Mouse (Mus musculus) embryo, embryonic 11 days (tissue): ENCODE measurements around the gene Nop10.
"Not testable (repeated sequence)": the region's sequence is repeated elsewhere in the genome, so short reads cannot be mapped to it uniquely, and the experiment has no call there.

Experiments used
- DNase-seq: peaks from one replicate; pipeline ENCODE4 v3.0.0-alpha.2; 2015

The Nop10 gene

DNA sequence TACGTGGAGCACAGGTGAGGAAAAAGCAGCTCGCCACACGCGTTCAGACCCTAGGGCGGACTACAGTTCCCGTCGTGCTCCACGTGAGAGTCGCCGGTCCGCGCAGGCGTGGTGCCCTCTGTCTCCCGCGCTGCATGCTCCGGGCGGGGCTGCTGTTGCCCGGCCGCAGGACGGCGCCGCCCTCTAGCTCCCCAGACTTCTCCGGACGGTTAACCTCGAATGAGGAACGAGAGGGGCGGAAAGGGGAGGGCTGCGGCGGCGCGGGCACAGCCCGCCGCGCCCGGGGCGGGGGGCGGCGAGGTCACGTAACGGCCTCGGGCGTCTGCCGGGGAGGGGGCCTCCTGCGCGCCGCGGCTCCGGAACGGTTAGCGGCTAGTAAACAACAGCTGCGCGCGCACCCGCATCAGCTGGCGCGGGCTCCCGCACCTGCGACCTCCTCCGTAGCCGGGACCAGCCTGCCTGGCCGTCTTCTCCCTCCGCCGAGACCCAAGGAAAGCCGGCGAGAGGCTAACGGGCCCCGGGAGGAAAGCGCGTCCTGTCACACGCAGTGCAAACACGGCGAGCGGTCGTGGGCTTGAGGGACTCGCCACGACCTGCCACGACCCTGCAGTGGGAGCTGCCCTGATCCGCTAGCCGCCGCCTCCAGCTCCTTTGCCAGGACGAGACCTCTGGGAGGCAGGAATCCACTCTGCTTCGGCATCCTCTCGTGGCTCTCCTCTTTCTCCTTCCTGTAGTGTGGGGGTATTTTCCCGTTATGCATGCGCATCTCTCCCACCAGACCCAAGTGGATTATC is 3.9 kb downstream of the Nop10 start, which contains the start of gene Slc12a6:
Gene Slc12a6 (plus strand): TSS at position 378 of the 794 bp plus-strand sequence.
- peak; percentile 94 for DNase-seq

GRCm38 (mm10) chr2:112266242-112266592 is 4.5 kb downstream of the Nop10 start, which contains the start of gene Gm21985:
Gm21985 (plus strand) TSS chr2:112266314.
- peak; percentile 59 for DNase-seq

- peak; percentile 25 for DNase-seq
Measured at GRCm38 (mm10) chr2:112266780-112267179, 5.1 kb downstream of the Nop10 start.

- no peak for DNase-seq
Measured at GRCm38 (mm10) chr2:112267547-112268269, 6.0 kb downstream of the Nop10 start.

DNA sequence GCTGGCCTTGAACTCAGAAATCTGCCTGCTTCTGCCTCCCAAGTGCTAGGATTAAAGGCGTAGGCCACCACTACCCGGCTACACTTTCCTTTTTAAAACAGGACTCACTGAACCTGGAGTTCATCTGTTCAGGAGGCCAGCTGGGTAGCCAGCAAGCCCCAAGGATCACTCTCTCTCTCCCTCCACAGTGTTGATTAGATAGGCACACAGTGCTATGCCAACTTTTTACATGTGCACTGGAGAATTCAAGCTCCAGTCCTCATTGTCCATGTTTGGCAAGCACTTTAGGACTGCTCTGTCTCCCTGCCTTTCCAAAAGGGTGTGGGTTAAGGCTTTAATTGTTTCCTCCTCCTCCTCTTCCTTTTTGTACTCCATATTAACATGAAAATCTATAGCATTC is 8.3 kb downstream of the Nop10 start:
- DNase-seq, result no peak

GRCm38 (mm10) chr2:112272909-112273308 is 11.2 kb downstream of the Nop10 start:
- DNase-seq, result no peak

DNA sequence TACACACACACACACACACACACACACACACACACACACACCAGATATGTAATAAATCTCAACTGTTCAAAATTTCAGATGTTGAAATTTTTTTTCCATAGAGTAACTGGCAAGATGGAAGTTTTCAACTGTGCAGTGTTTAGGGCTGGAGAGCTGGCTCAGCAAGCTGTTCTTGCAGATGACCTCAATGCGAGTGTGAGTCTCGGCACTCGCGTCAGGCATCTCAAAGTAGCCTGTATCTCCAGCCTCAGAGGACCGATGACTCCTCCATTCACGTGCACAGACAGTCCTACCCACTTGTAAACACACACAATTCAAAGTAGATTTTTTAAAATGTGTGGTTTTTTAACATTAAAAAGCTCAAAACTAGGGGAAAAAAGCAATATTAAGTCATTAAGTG is 11.7 kb downstream of the Nop10 start:
- DNase-seq, result no peak

GRCm38 (mm10) chr2:112276870-112277269 is 15.1 kb downstream of the Nop10 start:
- DNase-seq, result no peak

GRCm38 (mm10) chr2:112282846-112283245 is 21.1 kb downstream of the Nop10 start:
- no peak for DNase-seq

GRCm38 (mm10) chr2:112284363-112285030 is 22.8 kb downstream of the Nop10 start:
- peak; percentile 85 for DNase-seq

- DNase-seq, result no peak
Measured at GRCm38 (mm10) chr2:112285031-112285390, 23.3 kb downstream of the Nop10 start.

DNA sequence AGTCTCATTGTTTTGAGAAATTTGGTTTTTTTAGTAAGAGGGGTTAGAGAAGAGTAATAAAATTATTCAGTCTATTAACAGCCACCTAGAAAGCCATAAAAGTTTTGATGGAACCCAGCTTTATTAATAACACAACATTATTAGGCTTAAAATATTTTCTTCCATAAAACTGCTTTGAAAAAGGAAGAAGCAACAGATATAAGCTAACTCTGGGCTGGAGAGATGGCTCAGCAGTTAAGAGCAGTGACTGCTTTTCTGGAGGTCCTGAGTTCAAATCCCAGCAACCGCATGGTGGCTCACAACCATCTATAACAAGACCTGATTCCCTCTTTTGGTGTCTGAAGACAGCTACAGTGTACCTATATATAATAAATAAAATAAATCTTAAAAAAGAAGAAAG is 24.3 kb downstream of the Nop10 start:
- DNase-seq, result not testable (repeated sequence)

- no peak for DNase-seq
Measured at GRCm38 (mm10) chr2:112287059-112287458, 25.3 kb downstream of the Nop10 start.

- no peak for DNase-seq
Measured at GRCm38 (mm10) chr2:112289507-112289906, 27.8 kb downstream of the Nop10 start.

DNA sequence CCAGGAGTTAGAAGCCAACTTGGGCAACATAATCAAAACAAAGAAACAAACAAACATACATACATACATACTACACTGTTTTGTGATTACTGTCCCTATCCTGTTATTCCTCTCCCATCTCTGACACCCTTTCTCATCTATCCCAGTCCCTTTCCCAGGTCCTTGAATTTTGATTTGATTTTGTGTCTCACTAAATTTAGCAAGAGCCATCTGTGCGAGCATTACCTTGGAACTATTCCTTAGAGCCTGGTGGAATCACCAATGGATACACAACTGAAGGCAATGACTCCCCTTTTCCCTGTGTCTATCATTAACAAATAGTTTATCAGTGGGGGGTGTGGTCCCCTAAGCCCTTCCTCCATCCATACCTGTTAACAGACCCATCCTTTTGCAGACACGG is 31.1 kb downstream of the Nop10 start:
- no peak for DNase-seq

GRCm38 (mm10) chr2:112296211-112296610 is 34.5 kb downstream of the Nop10 start:
- DNase-seq, result no peak

- no peak for DNase-seq
Measured at GRCm38 (mm10) chr2:112298221-112298620, 36.5 kb downstream of the Nop10 start.

DNA sequence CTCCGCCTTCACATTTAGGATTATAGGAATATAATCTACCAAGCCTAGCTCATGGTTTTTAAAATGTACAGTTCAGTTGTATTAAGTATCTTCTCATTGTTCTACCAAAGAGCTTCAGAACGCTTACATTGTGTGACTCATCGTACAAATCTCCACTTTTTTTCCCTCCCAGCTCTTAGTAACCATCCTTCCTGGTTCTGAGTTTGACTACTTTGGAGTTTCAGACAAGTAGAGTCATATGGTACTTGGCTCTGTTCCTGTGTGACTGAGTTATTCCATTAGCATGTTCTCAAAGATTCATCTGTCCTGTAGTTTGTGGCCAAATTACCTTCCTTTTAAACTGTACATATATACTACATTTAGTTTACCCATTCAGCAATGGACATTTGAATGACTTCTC is 46.9 kb downstream of the Nop10 start:
- no peak for DNase-seq

DNA sequence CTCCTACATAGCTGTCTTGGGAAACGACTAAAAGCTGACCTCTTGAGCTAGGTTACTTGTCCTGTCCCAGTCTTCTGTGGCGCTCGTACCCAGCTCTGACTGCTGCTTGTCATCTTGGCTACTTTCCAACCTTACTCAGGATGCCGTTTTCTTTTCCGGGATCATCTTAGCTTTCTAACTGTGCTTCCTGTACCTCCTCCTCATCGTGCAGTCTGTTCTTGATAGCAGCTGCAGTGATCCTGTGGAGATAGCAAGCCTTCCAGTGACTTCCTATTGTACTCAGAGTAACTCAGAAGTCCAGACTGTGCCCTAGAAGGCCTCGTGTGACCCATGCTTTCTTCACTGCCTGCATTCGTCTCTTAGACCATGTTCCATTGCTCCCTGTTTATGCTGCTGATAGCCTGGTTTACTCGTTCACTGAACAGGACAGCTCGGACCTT is 47.5 kb downstream of the Nop10 start:
- DNase-seq, result no peak
